Mouse (Mus musculus): ENCODE measurements around the gene Tuba1c.
A peak's percentile ranks its signal among the peaks of the same experiment; 100 is the strongest.
"Not testable (repeated sequence)": the region's sequence is repeated elsewhere in the genome, so short reads cannot be mapped to it uniquely, and the experiment has no call there.

The Tuba1c gene

GRCm38 (mm10) chr15:99030585-99031387 lies 1.1 kb downstream of the Tuba1c start:
- DNase-seq (ENCODE audit: low read depth): peak; percentile 90

- peak; percentile 43 for DNase-seq (ENCODE audit: low read depth)
Measured at GRCm38 (mm10) chr15:99031388-99031675, 1.6 kb downstream of the Tuba1c start.

DNA sequence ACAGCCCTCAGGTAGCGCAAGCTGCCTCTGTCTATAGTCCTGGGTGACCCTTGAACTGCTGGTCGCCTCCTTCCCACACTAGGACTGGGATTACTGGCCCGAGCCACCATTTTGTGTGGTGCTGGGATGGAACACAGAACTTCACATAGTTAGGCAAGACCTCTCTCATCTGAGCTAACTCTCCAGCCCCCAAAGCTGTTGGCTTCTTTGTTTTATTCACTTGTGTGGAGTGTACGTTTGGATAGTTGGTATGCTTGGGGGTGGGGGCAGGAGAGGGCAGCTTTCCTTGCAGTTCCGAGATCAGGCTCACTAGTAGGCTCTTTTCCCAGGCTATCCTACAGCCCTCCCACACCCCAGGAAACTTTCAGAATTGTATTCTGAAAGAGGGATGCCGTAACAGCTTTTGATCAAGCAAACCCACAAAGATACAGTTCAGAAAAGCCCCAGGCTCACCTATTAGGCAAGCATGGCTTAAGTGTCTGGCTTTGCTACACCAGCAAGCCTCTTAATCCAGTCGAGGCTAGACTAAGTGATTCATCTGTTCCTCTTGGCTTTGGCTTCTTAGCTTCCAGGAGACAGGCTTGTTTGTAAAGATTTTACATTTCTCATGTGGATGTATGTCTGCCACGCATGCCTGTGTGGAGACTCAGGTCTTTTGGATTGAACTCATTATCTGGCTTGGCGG lies 2.5 kb downstream of the Tuba1c start:
- peak; percentile 62 for DNase-seq (ENCODE audit: low read depth)

DNA sequence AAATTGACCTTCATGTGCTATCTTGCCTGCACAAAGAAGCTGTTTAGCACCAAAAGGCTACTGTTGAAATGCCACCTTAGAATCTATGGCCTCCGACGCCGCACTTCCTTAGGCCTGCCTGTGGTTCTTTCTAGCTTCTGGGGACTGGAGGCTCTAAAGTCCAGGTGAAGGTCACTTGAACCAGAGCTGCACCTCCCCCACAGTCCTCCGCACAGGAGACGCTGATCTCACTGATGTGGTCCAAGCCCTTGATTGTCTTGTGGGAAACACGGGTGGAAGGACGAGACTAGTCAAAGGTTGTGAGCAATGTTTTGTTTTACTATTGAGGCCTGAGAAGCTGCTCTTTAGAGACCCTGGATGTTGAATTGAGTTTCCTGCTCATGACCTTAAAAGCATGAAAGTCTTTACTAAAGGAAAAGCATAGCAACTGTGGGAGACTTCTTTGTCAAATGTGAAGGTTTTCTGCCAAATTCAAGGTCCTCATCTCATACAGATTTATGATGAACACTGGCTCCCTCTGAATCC lies 3.1 kb downstream of the Tuba1c start:
- no peak for DNase-seq (ENCODE audit: low read depth)

DNA sequence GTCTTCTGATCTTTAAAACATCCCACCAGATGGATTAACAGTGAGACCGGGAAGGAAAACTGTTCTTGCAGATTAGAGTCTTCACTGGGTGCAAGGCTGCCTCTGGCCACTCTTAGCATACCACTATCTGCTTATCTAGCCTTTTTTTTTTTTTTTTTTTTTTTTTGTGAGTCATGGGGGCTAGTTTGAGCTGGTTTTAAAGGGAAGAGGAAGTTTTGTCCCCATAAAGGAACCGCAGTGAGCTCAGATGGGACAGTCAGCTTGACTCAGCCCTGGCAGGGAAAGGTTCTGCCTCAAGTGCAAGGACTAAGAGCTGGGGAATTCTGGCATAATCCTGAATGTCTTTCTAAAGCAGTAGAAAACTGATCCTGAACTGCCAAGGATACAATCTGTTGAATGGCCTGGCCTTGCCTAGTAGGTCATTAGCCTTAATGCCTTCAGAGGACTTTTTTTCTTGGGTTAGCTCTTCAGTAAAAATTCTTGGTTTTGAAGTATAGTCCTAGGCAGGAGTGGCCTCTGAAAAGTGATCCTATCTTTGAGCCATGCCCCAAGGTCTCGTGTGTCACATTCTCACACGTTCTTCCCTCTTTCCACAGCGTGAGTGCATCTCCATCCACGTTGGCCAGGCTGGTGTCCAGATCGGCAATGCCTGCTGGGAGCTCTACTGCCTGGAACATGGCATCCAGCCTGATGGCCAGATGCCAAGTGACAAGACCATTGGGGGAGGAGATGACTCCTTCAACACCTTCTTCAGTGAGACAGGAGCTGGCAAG lies 4.0 kb downstream of the Tuba1c start:
- DNase-seq (ENCODE audit: low read depth): peak; percentile 96

DNA sequence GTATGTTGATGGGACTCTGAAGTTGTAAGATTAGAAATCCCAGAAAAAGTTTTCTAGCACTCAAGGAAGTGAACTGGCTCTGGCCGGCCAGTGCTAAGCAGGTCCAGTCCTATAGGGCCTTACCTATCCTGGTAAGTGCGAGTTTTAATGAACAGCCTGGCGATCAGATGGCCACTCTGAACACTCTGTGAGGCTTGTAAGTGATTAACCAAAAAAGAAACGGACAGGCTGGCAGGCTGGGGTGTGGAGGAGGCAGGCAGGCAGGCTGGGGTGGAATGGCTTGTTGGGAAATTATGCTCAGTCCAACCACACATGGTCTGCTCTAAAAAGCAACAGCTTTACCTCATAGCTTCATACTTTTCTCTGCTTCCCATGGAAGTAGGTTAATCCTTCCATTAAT lies 5.7 kb downstream of the Tuba1c start:
- DNase-seq (ENCODE audit: low read depth): no peak

DNA sequence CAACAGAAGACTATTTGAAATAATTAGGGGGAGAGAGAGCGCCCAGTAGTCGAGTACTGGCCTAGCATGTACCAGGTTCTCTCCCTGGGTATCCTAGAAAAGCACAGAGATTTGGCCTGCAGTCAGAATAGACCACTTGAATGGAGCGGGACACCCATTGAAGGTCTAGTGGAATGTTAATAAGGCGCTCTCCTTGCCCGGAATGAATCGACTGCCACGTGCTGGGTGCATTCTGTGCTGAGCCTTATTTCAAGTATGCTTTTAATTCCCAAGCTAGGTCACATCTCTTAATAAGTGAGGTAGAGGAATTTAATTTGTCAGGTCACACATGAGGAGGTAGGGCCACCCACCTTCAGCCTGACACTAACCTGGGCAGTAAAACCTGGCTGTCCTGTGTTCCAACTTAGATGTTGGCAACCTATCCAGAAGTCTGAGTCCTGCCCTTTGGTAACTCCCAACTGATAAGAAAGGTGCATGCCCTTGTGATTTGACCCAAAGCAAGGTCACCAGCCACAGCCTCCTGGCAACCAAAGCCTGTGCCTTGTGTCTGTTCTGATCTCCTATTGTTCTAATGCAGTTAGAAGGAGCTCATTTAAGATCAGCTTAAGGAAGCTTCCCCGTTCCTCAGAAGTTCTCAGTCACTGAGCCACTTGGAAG lies 6.7 kb downstream of the Tuba1c start:
- DNase-seq (ENCODE audit: low read depth): no peak

- peak; percentile 57 for DNase-seq (ENCODE audit: low read depth)
Measured at GRCm38 (mm10) chr15:99038025-99038424, 8.3 kb downstream of the Tuba1c start.

GRCm38 (mm10) chr15:99038797-99039196 lies 9.1 kb downstream of the Tuba1c start:
- peak; percentile 36 for DNase-seq (ENCODE audit: low read depth)

- DNase-seq (ENCODE audit: low read depth): peak; percentile 40
Measured at GRCm38 (mm10) chr15:99039306-99039705, 9.6 kb downstream of the Tuba1c start.

DNA sequence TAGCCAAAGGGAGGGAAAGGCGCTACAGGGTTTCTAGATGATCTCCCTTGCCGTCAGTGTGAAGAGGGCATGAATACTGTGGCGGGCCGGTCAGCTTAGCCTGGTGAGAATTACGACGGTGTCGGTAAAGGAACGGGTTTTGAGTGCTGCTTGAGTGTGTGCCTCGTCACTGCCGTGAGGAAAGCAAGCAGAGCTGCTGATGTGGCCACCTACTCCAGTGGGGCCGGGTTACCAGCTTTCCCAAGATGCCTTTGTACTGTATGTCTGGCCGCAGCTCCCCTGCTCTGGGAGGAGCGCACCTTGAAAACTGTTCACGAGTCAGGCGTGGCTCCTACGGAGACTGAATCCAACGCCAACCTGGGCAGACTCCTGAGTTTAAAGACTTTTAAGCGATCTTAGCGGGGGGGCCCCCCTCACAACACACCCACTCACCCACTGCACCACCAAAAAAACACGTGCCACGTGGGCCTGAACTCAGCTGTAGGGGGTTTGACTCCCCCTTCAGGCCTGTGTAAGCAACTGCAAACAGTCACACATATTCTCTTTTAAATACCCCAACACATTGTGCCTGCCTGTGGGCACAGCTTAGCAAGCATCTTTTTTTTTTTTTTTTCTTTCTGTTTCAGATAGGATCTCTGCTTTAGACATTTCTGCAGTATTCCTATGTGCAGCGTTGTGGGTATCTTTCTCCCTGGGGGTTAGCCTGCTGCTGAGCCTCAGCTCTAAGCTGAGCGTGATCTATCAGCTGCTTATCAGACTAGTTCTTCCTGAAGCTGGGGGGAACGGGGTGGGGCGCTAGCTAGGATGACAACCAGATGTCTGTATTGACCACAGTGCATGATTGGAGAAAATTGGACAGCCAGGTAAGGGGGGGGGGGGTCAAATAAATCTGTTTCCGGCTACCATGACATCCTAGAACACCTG lies 10.6 kb downstream of the Tuba1c start:
- DNase-seq (ENCODE audit: low read depth): peak; percentile 35

- DNase-seq (ENCODE audit: low read depth): no peak
Measured at GRCm38 (mm10) chr15:99040920-99041856, 11.5 kb downstream of the Tuba1c start.

GRCm38 (mm10) chr15:99042334-99042733 lies 12.6 kb downstream of the Tuba1c start:
- DNase-seq (ENCODE audit: low read depth): no peak

DNA sequence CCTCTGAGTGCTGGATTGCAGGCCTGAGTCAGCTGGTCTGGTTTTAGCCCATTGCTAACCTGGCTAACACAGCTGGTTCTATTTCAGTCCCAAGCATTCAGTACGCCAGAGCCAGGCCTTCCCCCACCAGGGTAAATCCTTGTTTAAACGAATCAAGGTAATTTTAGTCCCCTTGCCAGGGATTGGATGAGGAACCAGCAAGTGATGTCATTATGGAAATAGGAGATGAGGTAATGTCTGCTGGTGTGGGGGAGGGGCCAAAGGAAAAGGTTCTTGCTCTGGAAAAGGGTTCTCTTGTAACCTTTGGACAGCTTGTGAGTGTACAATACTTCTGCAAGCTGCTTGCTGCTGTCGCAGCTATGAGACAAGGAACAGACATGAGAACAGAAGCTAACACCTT lies 15.2 kb downstream of the Tuba1c start:
- DNase-seq (ENCODE audit: low read depth): peak; percentile 36

- DNase-seq (ENCODE audit: low read depth): not testable (repeated sequence)
Measured at GRCm38 (mm10) chr15:99045734-99046133, 16.0 kb downstream of the Tuba1c start.

- DNase-seq (ENCODE audit: low read depth): peak; percentile 76
Measured at GRCm38 (mm10) chr15:99049473-99050253, 20.0 kb downstream of the Tuba1c start.

- no peak for DNase-seq (ENCODE audit: low read depth)
Measured at GRCm38 (mm10) chr15:99053373-99053772, 23.7 kb downstream of the Tuba1c start.

DNA sequence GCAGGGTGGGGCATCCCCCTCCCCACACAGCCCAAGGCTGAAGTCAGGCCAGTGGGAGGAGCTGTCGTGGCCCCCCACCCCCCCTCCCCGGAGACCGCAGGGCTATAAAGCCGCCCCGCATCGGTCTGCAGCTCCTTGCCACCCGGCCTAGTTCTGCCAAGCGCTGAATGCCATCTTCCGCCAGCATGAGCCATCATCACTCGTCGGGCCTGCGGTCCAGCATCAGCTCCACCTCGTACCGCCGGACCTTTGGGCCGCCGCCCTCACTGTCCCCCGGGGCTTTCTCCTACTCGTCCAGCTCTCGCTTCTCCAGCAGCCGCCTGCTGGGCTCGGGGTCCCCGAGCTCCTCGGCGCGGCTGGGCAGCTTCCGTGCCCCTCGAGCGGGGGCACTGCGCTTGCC lies 25.3 kb downstream of the Tuba1c start, which contains the start of gene Prph:
Prph (plus strand) TSS at position 135 of the 400 bp plus-strand sequence.
- no peak for DNase-seq (ENCODE audit: low read depth)

DNA sequence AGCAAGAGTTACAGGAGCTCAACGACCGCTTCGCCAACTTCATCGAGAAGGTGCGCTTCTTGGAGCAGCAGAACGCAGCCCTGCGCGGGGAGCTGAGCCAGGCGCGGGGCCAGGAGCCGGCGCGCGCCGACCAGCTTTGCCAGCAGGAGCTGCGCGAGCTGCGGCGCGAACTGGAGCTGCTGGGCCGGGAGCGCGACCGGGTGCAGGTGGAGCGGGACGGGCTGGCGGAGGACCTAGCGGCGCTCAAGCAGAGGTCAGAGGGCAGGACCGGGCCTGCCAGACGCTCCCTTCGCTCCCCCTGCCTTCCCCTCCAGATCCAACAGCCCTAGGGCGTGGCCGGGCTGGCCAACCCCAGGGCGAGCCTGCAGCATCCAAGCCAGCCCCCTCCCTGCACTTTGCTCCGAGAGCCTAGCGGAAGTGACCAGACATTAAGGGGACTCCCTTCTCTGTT lies 25.8 kb downstream of the Tuba1c start:
- DNase-seq (ENCODE audit: low read depth): no peak
